Mouse (Mus musculus): Measurements from ENCODE around the gene Nfatc2ip.

DNA sequence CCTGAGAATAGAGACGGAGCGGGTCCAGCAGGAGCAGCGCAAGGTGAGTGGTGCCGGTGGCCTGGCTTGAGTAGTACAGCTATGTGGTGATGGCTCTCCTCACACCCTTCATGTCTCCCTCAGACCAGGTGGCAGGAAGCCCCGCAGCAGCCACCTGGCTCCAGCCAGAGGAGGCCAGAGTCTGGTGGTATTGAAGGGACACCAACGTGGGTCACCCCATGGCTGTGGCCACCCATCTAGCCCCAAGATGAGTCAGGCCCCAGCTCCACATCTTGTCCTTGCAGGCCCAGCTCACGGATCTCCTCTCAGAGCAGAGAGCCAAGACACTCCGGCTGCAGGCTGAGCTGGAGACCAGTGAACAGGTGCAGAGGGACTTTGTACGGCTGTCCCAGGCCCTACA is 48.0 kb upstream of the Nfatc2ip start:
- TF ChIP-seq CTCF (conservative IDR thresholded peaks at IDR 0.05; ENCODE audit: low read length) = no peak
- no peak for TF ChIP-seq POU5F1 (IDR thresholded peaks at IDR 0.05; ENCODE audit: borderline replicate concordance, low read length)
- TF ChIP-seq NANOG (IDR thresholded peaks at IDR 0.05; ENCODE audit: borderline replicate concordance, low read length) = no peak
